Mouse (Mus musculus) testis, adult 2 months (tissue): ENCODE results near the gene Plk5. TPM values are rescaled to one million over a fixed set of nuclear protein-coding genes. Genes with fewer than 3 reads are reported as not detected.

Experiments
- H3K27ac ChIP-seq: fragments of 200-500 bp; 2 replicates; pipeline ENCODE4 v1.5.1; 2012; ENCODE audit warnings: low read depth, low read length; ENCODE audit not compliant: control insufficient read depth, insufficient read depth
- H3K27me3 ChIP-seq: fragments of 200-500 bp; 2 replicates; pipeline ENCODE4 v1.6.1; 2012; ENCODE audit warnings: mild to moderate bottlenecking, low read length, moderate library complexity; ENCODE audit not compliant: control insufficient read depth, insufficient read depth
- H3K36me3 ChIP-seq: fragments of 200-500 bp; 2 replicates; pipeline ENCODE4 v1.6.1; 2012; ENCODE audit warnings: mild to moderate bottlenecking, low read length; ENCODE audit not compliant: control insufficient read depth, insufficient read depth
- H3K4me1 ChIP-seq: fragments of 200-500 bp; 2 replicates; pipeline ENCODE4 v1.6.1; 2012; ENCODE audit warnings: low read length; ENCODE audit not compliant: control insufficient read depth, insufficient read depth
- H3K4me3 ChIP-seq: fragments of 200-500 bp; 2 replicates; pipeline ENCODE4 v1.5.1; 2012; ENCODE audit warnings: low read depth, mild to moderate bottlenecking, low read length, moderate library complexity, mixed read lengths; ENCODE audit not compliant: control insufficient read depth
- CTCF ChIP-seq: fragments of 200-500 bp; IDR thresholded peaks from 2 replicates; pipeline ENCODE4 v1.5.1; 2012; ENCODE audit warnings: low read depth, mild to moderate bottlenecking, inconsistent platforms, low read length, moderate library complexity; ENCODE audit not compliant: control insufficient read depth, insufficient read depth, insufficient replicate concordance
- POLR2A ChIP-seq: fragments of 200-500 bp; IDR thresholded peaks from 2 replicates; pipeline ENCODE4 v1.6.1; 2012; ENCODE audit warnings: low read depth, mild to moderate bottlenecking, inconsistent platforms, low read length, moderate library complexity; ENCODE audit not compliant: control insufficient read depth
- polyA plus RNA-seq: library from polyadenylated mRNA; depleted of rRNA; stranded (reverse); fragments of >200 nt; gene quantifications from 2 replicates; pipeline ENCODE4 v1.2.3, GENCODE M21; 2012

Gene Plk5
- polyA plus RNA-seq, 1 experiment: 1.7 TPM

GRCm38 (mm10) chr10:80357994-80358639 is 1.9 kb downstream of the Plk5 start:
- peaks cover 19% of the 10 kb centered on the region for H3K4me1 ChIP-seq
- H3K36me3 ChIP-seq: no peaks in the 10 kb centered on the region
- peak overlapping the region; percentile 30 for H3K4me3 ChIP-seq
- no peak overlapping the region for H3K27ac ChIP-seq
- no peak for TF ChIP-seq POLR2A
- H3K27me3 ChIP-seq: peaks cover 2% of the 10 kb centered on the region; the same call in 1 of the 2 replicates

GRCm38 (mm10) chr10:80363734-80364133 is 7.5 kb downstream of the Plk5 start:
- Histone ChIP-seq H3K27ac (no peak overlapping the region), H3K36me3 (no peaks in the 10 kb centered on the region), H3K4me1 (peaks cover under 1% of the 10 kb centered on the region), H3K27me3 (no peaks in the 10 kb centered on the region), H3K4me3 (no peak overlapping the region)
- TF ChIP-seq CTCF (no peak), POLR2A (no peak)

GRCm38 (mm10) chr10:80365736-80366135 is 9.5 kb downstream of the Plk5 start:
- no peak for TF ChIP-seq CTCF
- no peak for TF ChIP-seq POLR2A
- Histone ChIP-seq H3K4me1 (peaks cover 2% of the 10 kb centered on the region; the same call in 1 of the 2 replicates), H3K27me3 (no peaks in the 10 kb centered on the region), H3K4me3 (no peak overlapping the region), H3K27ac (no peak overlapping the region), H3K36me3 (no peaks in the 10 kb centered on the region)

- H3K27ac ChIP-seq: no peak overlapping the region
- no peaks in the 10 kb centered on the region for H3K27me3 ChIP-seq
- no peak overlapping the region for H3K4me3 ChIP-seq
- H3K36me3 ChIP-seq: no peaks in the 10 kb centered on the region
- no peak for TF ChIP-seq POLR2A
- TF ChIP-seq CTCF: no peak
- peaks cover 11% of the 10 kb centered on the region for H3K4me1 ChIP-seq
Observed at GRCm38 (mm10) chr10:80367954-80368353, 11.7 kb downstream of the Plk5 start.

- H3K4me3 ChIP-seq: no peak overlapping the region
- H3K27ac ChIP-seq: no peak overlapping the region
- TF ChIP-seq CTCF: no peak
- no peak for TF ChIP-seq POLR2A
- no peaks in the 10 kb centered on the region for H3K36me3 ChIP-seq
- H3K4me1 ChIP-seq: peaks cover 11% of the 10 kb centered on the region
- H3K27me3 ChIP-seq: no peaks in the 10 kb centered on the region
Observed at GRCm38 (mm10) chr10:80368392-80368791, 12.1 kb downstream of the Plk5 start.

- Histone ChIP-seq H3K36me3 (no peaks in the 10 kb centered on the region), H3K27me3 (no peaks in the 10 kb centered on the region), H3K4me1 (peaks cover 11% of the 10 kb centered on the region), H3K27ac (no peak overlapping the region), H3K4me3 (no peak overlapping the region)
- TF ChIP-seq POLR2A: no peak
- peak; percentile 48; the same call in 1 of the 2 replicates for TF ChIP-seq CTCF
Observed at GRCm38 (mm10) chr10:80369995-80370747, 13.9 kb downstream of the Plk5 start.

GRCm38 (mm10) chr10:80371411-80371966 is 15.2 kb downstream of the Plk5 start:
- peak overlapping the region; percentile 5; the same call in 1 of the 2 replicates for H3K27ac ChIP-seq
- TF ChIP-seq CTCF (no peak), POLR2A (no peak)

More at GRCm38 (mm10) chr10:80371411-80371966, 15.2 kb downstream of the Plk5 start:
- no peaks in the 10 kb centered on the region for H3K36me3 ChIP-seq
- H3K27me3 ChIP-seq: no peaks in the 10 kb centered on the region
- H3K4me1 ChIP-seq: peaks cover 11% of the 10 kb centered on the region
- H3K4me3 ChIP-seq: peak overlapping the region; percentile 52
